Mouse (Mus musculus) liver, adult 2 months (tissue): ENCODE measurements at regions not wholly inside any gene's neighbourhood (a gene's known extent, or its start where the extent isn't known, plus 50 kb on each side); places are given as distances from the start of the nearest gene placed in this dataset.

ENCODE experiments used
- CTCF ChIP-seq: fragments of 200-500 bp; IDR thresholded peaks from 2 replicates; pipeline ENCODE4 v1.5.1; 2011; ENCODE audit warnings: low read depth, low read length, control low read depth
- POLR2A ChIP-seq: fragments of 200-500 bp; IDR thresholded peaks from 2 replicates; pipeline ENCODE4 v1.6.1; 2011; ENCODE audit warnings: low read length, control low read depth; ENCODE audit not compliant: insufficient read depth; ENCODE audit errors: extremely low read depth

GRCm38 (mm10) chr6:31273816-31274215 lies 124.7 kb upstream of the Mkln1 start:
- TF ChIP-seq CTCF (no peak), POLR2A (no peak)
